Mouse (Mus musculus) liver, postnatal 0 days (tissue): ENCODE measurements at regions not wholly inside any gene's neighbourhood (a gene's known extent, or its start where the extent isn't known, plus 50 kb on each side); places are given as distances from the start of the nearest gene placed in this dataset.

ENCODE experiments used
- ATAC-seq: fragments of 200-750 bp; cut with Nextera tagmentation; 2 replicates; pipeline ENCODE4 v1.8.0; 2017; ENCODE audit warnings: mild to moderate bottlenecking, moderate library complexity
- DNase-seq: peaks from one replicate; pipeline ENCODE4 v3.0.0-alpha.2; 2016
- H3K27ac ChIP-seq: fragments of 300-500 bp; sonication (generic); 2 replicates; pipeline ENCODE4 v1.5.1; 2014; ENCODE audit warnings: antibody characterized with exemption, moderate library complexity, mild to moderate bottlenecking, low read depth
- H3K27me3 ChIP-seq: fragments of 300-500 bp; sonication (generic); 2 replicates; pipeline ENCODE4 v1.6.1; 2014; ENCODE audit warnings: low read length, control low read depth, mixed read lengths; ENCODE audit not compliant: insufficient read depth
- H3K36me3 ChIP-seq: fragments of 300-500 bp; sonication (generic); replicated peaks from 2 replicates; pipeline ENCODE4 v1.6.1; 2014; ENCODE audit warnings: mild to moderate bottlenecking, control low read depth, low read length, moderate library complexity, mixed read lengths; ENCODE audit not compliant: insufficient read depth
- H3K4me1 ChIP-seq: fragments of 300-500 bp; sonication (generic); 2 replicates; pipeline ENCODE4 v1.6.1; 2014; ENCODE audit warnings: antibody characterized with exemption, mild to moderate bottlenecking, control low read depth; ENCODE audit not compliant: insufficient read depth
- H3K4me2 ChIP-seq: fragments of 300-500 bp; sonication (generic); 2 replicates; pipeline ENCODE4 v1.6.1; 2014; ENCODE audit warnings: low read depth, mild to moderate bottlenecking, low read length, moderate library complexity, mixed read lengths
- H3K4me3 ChIP-seq: fragments of 300-500 bp; sonication (generic); 2 replicates; pipeline ENCODE4 v1.5.1; 2014; ENCODE audit warnings: low read depth, low read length
- H3K9ac ChIP-seq: fragments of 300-500 bp; sonication (generic); replicated peaks from 2 replicates; pipeline ENCODE4 v1.6.1; 2014; ENCODE audit warnings: mild to moderate bottlenecking, moderate library complexity
- H3K9me3 ChIP-seq: fragments of 300-500 bp; sonication (generic); 2 replicates; pipeline ENCODE4 v1.6.1; 2016; ENCODE audit warnings: mild to moderate bottlenecking, control low read depth, low read length, mixed read lengths
- CTCF ChIP-seq: sonication (generic); IDR thresholded peaks from 2 replicates; pipeline ENCODE4 v1.5.1; 2016; ENCODE audit warnings: antibody characterized with exemption, low read depth
- EP300 ChIP-seq: IDR thresholded peaks from 2 replicates; pipeline ENCODE4 v1.6.1; 2016; ENCODE audit warnings: antibody characterized with exemption, low read depth, mild to moderate bottlenecking
- WGBS: fragments of 180-500 bp; shearing (Covaris S2); extraction: QIAGEN DNeasy Blood & Tissue Kit; methylation state at CpG from one replicate; pipeline ENCODE4 v1.1.7; 2014; ENCODE audit not compliant: insufficient replicate concordance; 5-methylcytosine and 5-hydroxymethylcytosine counted together

GRCm38 (mm10) chr12:15244966-15245365, 571.8 kb downstream of the Trib2 start:
- TF ChIP-seq CTCF = no peak
- TF ChIP-seq EP300 = no peak
- 79% methylated on average over 4 of the region's 4 CpGs for WGBS

GRCm38 (mm10) chr12:15222497-15223170, 594.1 kb downstream of the Trib2 start:
- Histone ChIP-seq H3K4me1 (no peaks in the 10 kb centered on the region), H3K4me2 (no peak overlapping the region), H3K9ac (no peak overlapping the region), H3K27me3 (no peaks in the 10 kb centered on the region), H3K9me3 (no peaks in the 10 kb centered on the region), H3K4me3 (no peak overlapping the region), H3K36me3 (no peaks in the 10 kb centered on the region), H3K27ac (no peak overlapping the region)
- WGBS = 85% methylated on average over 5 of the region's 5 CpGs
- TF ChIP-seq CTCF (no peak), EP300 (no peak)
- DNase-seq (no peak), ATAC-seq (no peak)

More at GRCm38 (mm10) chr12:15244966-15245365, 571.8 kb downstream of the Trib2 start:
- ATAC-seq (no peak), DNase-seq (no peak)
- Histone ChIP-seq H3K4me2 (no peak overlapping the region), H3K36me3 (no peaks in the 10 kb centered on the region), H3K27ac (no peak overlapping the region), H3K27me3 (no peaks in the 10 kb centered on the region), H3K9ac (no peak overlapping the region), H3K4me3 (no peak overlapping the region), H3K4me1 (no peaks in the 10 kb centered on the region), H3K9me3 (no peaks in the 10 kb centered on the region)

- no peak overlapping the region for H3K4me3 ChIP-seq
- no peaks in the 10 kb centered on the region for H3K27me3 ChIP-seq
- H3K27ac ChIP-seq = no peak overlapping the region
- H3K4me2 ChIP-seq = no peak overlapping the region
- no peaks in the 10 kb centered on the region for H3K9me3 ChIP-seq
- TF ChIP-seq CTCF (no peak), EP300 (no peak)
- no peaks in the 10 kb centered on the region for H3K4me1 ChIP-seq
- DNase-seq = no peak
- no peak overlapping the region for H3K9ac ChIP-seq
- 74% methylated on average over 8 of the region's 8 CpGs for WGBS
- H3K36me3 ChIP-seq = no peaks in the 10 kb centered on the region
- no peak for ATAC-seq
Measured at GRCm38 (mm10) chr12:15218504-15218903, 598.2 kb downstream of the Trib2 start.

- H3K9me3 ChIP-seq = no peaks in the 10 kb centered on the region
- DNase-seq = no peak
- no peak overlapping the region for H3K27ac ChIP-seq
- H3K4me2 ChIP-seq = no peak overlapping the region
- 68% methylated on average over 3 of the region's 3 CpGs for WGBS
- no peaks in the 10 kb centered on the region for H3K27me3 ChIP-seq
- no peak overlapping the region for H3K9ac ChIP-seq
- ATAC-seq = no peak
- no peaks in the 10 kb centered on the region for H3K4me1 ChIP-seq
- H3K36me3 ChIP-seq = no peaks in the 10 kb centered on the region
- H3K4me3 ChIP-seq = no peak overlapping the region
- TF ChIP-seq EP300 = no peak
- TF ChIP-seq CTCF = no peak
Measured at GRCm38 (mm10) chr12:15216180-15216579, 600.5 kb downstream of the Trib2 start.

GRCm38 (mm10) chr12:15174411-15175041, 642.2 kb downstream of the Trib2 start:
- Histone ChIP-seq H3K4me3 (no peak overlapping the region), H3K4me1 (no peaks in the 10 kb centered on the region), H3K4me2 (no peak overlapping the region), H3K9ac (no peak overlapping the region), H3K9me3 (no peaks in the 10 kb centered on the region), H3K27me3 (no peaks in the 10 kb centered on the region), H3K36me3 (no peaks in the 10 kb centered on the region), H3K27ac (no peak overlapping the region)
- ATAC-seq (no peak), DNase-seq (no peak)
- TF ChIP-seq CTCF = no peak
- no peak for TF ChIP-seq EP300
- WGBS = 57% methylated on average over 6 of the region's 6 CpGs

GRCm38 (mm10) chr12:15162605-15163004, 654.1 kb downstream of the Trib2 start:
- Histone ChIP-seq H3K9me3 (no peaks in the 10 kb centered on the region), H3K27ac (no peak overlapping the region), H3K36me3 (no peaks in the 10 kb centered on the region), H3K4me1 (no peaks in the 10 kb centered on the region), H3K27me3 (no peaks in the 10 kb centered on the region), H3K4me3 (no peak overlapping the region), H3K9ac (no peak overlapping the region), H3K4me2 (no peak overlapping the region)
- WGBS = 73% methylated on average over 5 of the region's 5 CpGs
- DNase-seq (no peak), ATAC-seq (no peak)
- TF ChIP-seq CTCF (no peak), EP300 (no peak)

GRCm38 (mm10) chr12:15161864-15162263, 654.9 kb downstream of the Trib2 start:
- TF ChIP-seq CTCF = no peak
- no peak for TF ChIP-seq EP300
- H3K36me3 ChIP-seq = no peaks in the 10 kb centered on the region
- H3K27me3 ChIP-seq = no peaks in the 10 kb centered on the region
- no peak overlapping the region for H3K9ac ChIP-seq
- DNase-seq (no peak), ATAC-seq (no peak)
- no peak overlapping the region for H3K4me2 ChIP-seq
- no peak overlapping the region for H3K27ac ChIP-seq
- no peaks in the 10 kb centered on the region for H3K9me3 ChIP-seq
- WGBS = 52% methylated on average over 3 of the region's 3 CpGs
- H3K4me3 ChIP-seq = no peak overlapping the region
- H3K4me1 ChIP-seq = no peaks in the 10 kb centered on the region
